Mouse (Mus musculus) erythroblast, adult 5-6 weeks (primary cell): Measurements from ENCODE around the gene P3h1. TPM values are rescaled to one million over a fixed set of nuclear protein-coding genes. Genes with fewer than 3 reads are reported as not detected.

Source experiments
- total RNA-seq, 2 experiments: library from RNA; stranded (forward) in 1 of 2; stranded (reverse) in 1 of 2; fragments of 150-400 nt in 1 of 2; fragments of 200-764, 138-1000 nt in 1 of 2; gene quantifications; 2 replicates each; pipeline versions ENCODE4 v1.2.3 to v1.2.4; 2015 to 2017; ENCODE audit warnings: low replicate concordance in 2 of 2

The P3h1 gene
- total RNA-seq, 2 experiments from 2014 or later: 2.9 to 4.2 TPM

Other genes with a start within 250 kb of the P3h1 start
- gene Slc2a1, start 124.2 kb upstream of the P3h1 start, total RNA-seq (2015; ENCODE audit: low replicate concordance): 0.38 and 2.7 TPM in 2 replicates
- 1.1 and 1.4 TPM in 2 replicates for gene Slc2a1, start 124.2 kb upstream of the P3h1 start, total RNA-seq (2017; ENCODE audit: low replicate concordance)
- 2.3 and 4.2 TPM in 2 replicates for gene Zfp691, start 58.7 kb upstream of the P3h1 start, total RNA-seq (2015; ENCODE audit: low replicate concordance)
- gene Zfp691, start 58.7 kb upstream of the P3h1 start, total RNA-seq (2017; ENCODE audit: low replicate concordance): 3.1 and 4.0 TPM in 2 replicates
- 938 and 1,091 TPM in 2 replicates for gene Ermap, start 42.9 kb upstream of the P3h1 start, total RNA-seq (2015; ENCODE audit: low replicate concordance)
- 1,195 and 1,321 TPM in 2 replicates for gene Ermap, start 42.9 kb upstream of the P3h1 start, total RNA-seq (2017; ENCODE audit: low replicate concordance)
- 21.7 and 32.1 TPM in 2 replicates for gene Svbp, start 37.6 kb upstream of the P3h1 start, total RNA-seq (2015; ENCODE audit: low replicate concordance)
- gene Svbp, start 37.6 kb upstream of the P3h1 start, total RNA-seq (2017; ENCODE audit: low replicate concordance): 36.0 and 124 TPM in 2 replicates
- not detected in 2 replicates for gene Tmem269, start 14.7 kb upstream of the P3h1 start, total RNA-seq (2015; ENCODE audit: low replicate concordance)
- not detected in 2 replicates for gene Tmem269, start 14.7 kb upstream of the P3h1 start, total RNA-seq (2017; ENCODE audit: low replicate concordance)
- gene AU022252, start 203 bp upstream of the P3h1 start, total RNA-seq (2015; ENCODE audit: low replicate concordance): 0.84 and 0.96 TPM in 2 replicates
- 1.3 and 1.4 TPM in 2 replicates for gene AU022252, start 203 bp upstream of the P3h1 start, total RNA-seq (2017; ENCODE audit: low replicate concordance)
- not detected in 2 replicates for gene Cldn19, start 22.5 kb downstream of the P3h1 start, total RNA-seq (2015; ENCODE audit: low replicate concordance)
- gene Cldn19, start 22.5 kb downstream of the P3h1 start, total RNA-seq (2017; ENCODE audit: low replicate concordance): not detected in 2 replicates
- 270 and 329 TPM in 2 replicates for gene Ybx1, start 61.7 kb downstream of the P3h1 start, total RNA-seq (2015; ENCODE audit: low replicate concordance)
- 221 and 268 TPM in 2 replicates for gene Ybx1, start 61.7 kb downstream of the P3h1 start, total RNA-seq (2017; ENCODE audit: low replicate concordance)
- 12.1 and 21.7 TPM in 2 replicates for gene Ppih, start 87.6 kb downstream of the P3h1 start, total RNA-seq (2015; ENCODE audit: low replicate concordance)
- gene Ppih, start 87.6 kb downstream of the P3h1 start, total RNA-seq (2017; ENCODE audit: low replicate concordance): 32.9 and 35.6 TPM in 2 replicates
- not detected in 2 replicates for gene Ccdc30, start 182.6 kb downstream of the P3h1 start, total RNA-seq (2015; ENCODE audit: low replicate concordance)
- gene Ccdc30, start 182.6 kb downstream of the P3h1 start, total RNA-seq (2017; ENCODE audit: low replicate concordance): not detected in 2 replicates
- 4.2 and 8.1 TPM in 2 replicates for gene Ppcs, start 189.5 kb downstream of the P3h1 start, total RNA-seq (2015; ENCODE audit: low replicate concordance)
- 2.3 and 7.2 TPM in 2 replicates for gene Ppcs, start 189.5 kb downstream of the P3h1 start, total RNA-seq (2017; ENCODE audit: low replicate concordance)
- gene Zmynd12, start 189.9 kb downstream of the P3h1 start, total RNA-seq (2015; ENCODE audit: low replicate concordance): 2.9 TPM in 1 of 2 replicates, not detected in the other
- gene Zmynd12, start 189.9 kb downstream of the P3h1 start, total RNA-seq (2017; ENCODE audit: low replicate concordance): 0.43 TPM in 1 of 2 replicates, not detected in the other